In genomic region chr3:35462858-35463257, GRCm38 (mm10) we compare ENCODE assay signal across 25 mouse cellular contexts.
"Had no signal": no experiment of that assay in that cellular context is flagged by ENCODE, and none has a peak within 500 bp of the region (broad histone marks: within the 10 kb centered on the region; RNA-seq: fewer than 3 reads in every experiment).

No protein-coding gene starts in this region.

- H3K27me3 ChIP-seq: heart, embryonic 12.5 days; hindbrain, embryonic 12.5 days; intestine, embryonic 15.5 days; limb, embryonic 12.5 days had no signal

- H3K9me3 ChIP-seq: heart, embryonic 10.5 days; heart, embryonic 12.5 days; hindbrain, embryonic 10.5 days; hindbrain, embryonic 12.5 days; intestine, embryonic 15.5 days; limb, embryonic 10.5 days; limb, embryonic 12.5 days had no signal

- H3K36me3 ChIP-seq: heart, embryonic 10.5 days; heart, embryonic 12.5 days; hindbrain, embryonic 10.5 days; hindbrain, embryonic 12.5 days; intestine, embryonic 15.5 days; limb, embryonic 10.5 days; limb, embryonic 12.5 days had no signal

- ATAC-seq: hindbrain, embryonic 16.5 days; inflammation-experienced regulatory T-cells, adult 6 months; intestine, embryonic 15.5 days; intestine, postnatal 0 days had no signal

- H3K4me1 ChIP-seq: heart, embryonic 10.5 days; hindbrain, embryonic 10.5 days; hindbrain, embryonic 12.5 days; intestine, embryonic 15.5 days had no signal

- H3K4me2 ChIP-seq: heart, embryonic 12.5 days; hindbrain, embryonic 12.5 days; hindbrain, embryonic 14.5 days; intestine, embryonic 15.5 days; limb, embryonic 12.5 days had no signal

- H3K27ac ChIP-seq: gastrocnemius, adult 2 months; heart, embryonic 10.5 days; hindbrain, embryonic 10.5 days; hindbrain, embryonic 12.5 days; hindbrain, embryonic 14.5 days; intestine, embryonic 15.5 days; layer of hippocampus, adult 2 months; left cerebral cortex, adult 2 months; limb, embryonic 10.5 days; limb, embryonic 12.5 days had no signal

- H3K9ac ChIP-seq: heart, embryonic 12.5 days; hindbrain, embryonic 12.5 days; hindbrain, embryonic 14.5 days; intestine, embryonic 15.5 days; limb, embryonic 12.5 days had no signal

- DNase-seq: gastrocnemius, adult 2 months; gastrocnemius, postnatal 10 days; gastrocnemius, postnatal 25 days; heart, adult 18-20 months; heart, postnatal 10 days; heart, postnatal 4 days; kidney, adult 18-20 months; kidney, adult 8-10 months; kidney, postnatal 10 days; kidney, postnatal 25 days; kidney, postnatal 4 days; liver had no signal

- H3K4me3 ChIP-seq: gastrocnemius, adult 2 months; heart, embryonic 10.5 days; heart, embryonic 12.5 days; hindbrain, embryonic 10.5 days; hindbrain, embryonic 12.5 days; intestine, embryonic 15.5 days; layer of hippocampus, adult 2 months; left cerebral cortex, adult 2 months; limb, embryonic 10.5 days; limb, embryonic 12.5 days had no signal
